Mouse (Mus musculus): ENCODE results near the gene Zbtb16.

Zbtb16 gene

GRCm38 (mm10) chr9:48740732-48741255, 95.2 kb downstream of the Zbtb16 start:
- CTCF ChIA-PET, result no interaction called here
- POLR2A ChIA-PET, result interaction anchor here in 2 of 4 experiments (0.7 kb wide), 2 partner anchors 57 to 415 kb away, joined by 5 to 8 read pairs; no protein-coding TSS in a partner anchor

- ChIA-PET POLR2A (interaction anchor here in 1 of 4 experiments (0.7 kb wide), 1 partner anchor 414 kb away, joined by 5 read pairs; no protein-coding TSS in a partner anchor), CTCF (no interaction called here)
Observed at GRCm38 (mm10) chr9:48740098-48740505, 95.9 kb downstream of the Zbtb16 start.

- POLR2A ChIA-PET, result no interaction called here
- CTCF ChIA-PET, result interaction anchor here in 1 of 4 experiments (0.6 kb wide), 1 partner anchor 845 kb away, joined by 3 read pairs; no protein-coding TSS in a partner anchor
Observed at GRCm38 (mm10) chr9:48738795-48739476, 97.1 kb downstream of the Zbtb16 start.

DNA sequence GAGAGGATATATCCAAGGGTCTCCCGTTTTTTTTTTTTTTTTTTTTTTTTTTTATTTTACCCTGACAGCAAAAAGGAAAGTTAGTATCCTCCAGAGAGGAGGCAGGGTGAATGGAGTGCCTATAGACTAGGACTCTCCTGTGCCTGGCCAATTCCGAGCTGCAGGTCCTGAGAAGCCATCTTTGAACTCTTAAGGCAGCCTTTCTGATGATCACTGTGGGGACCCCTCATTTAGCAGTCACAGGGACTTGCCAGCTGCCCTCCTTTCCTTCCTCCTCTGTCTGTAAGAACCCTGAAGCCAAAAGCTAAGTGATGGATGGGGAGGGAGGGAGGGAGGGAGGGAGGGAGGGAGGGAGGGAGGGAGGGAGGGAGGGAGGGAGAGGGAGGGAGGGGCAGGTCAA, 98.1 kb downstream of the Zbtb16 start:
- POLR2A ChIA-PET, result interaction anchor here in 1 of 4 experiments (0.7 kb wide), 1 partner anchor 132 kb away, joined by 3 read pairs; no protein-coding TSS in a partner anchor
- CTCF ChIA-PET, result interaction anchor here in 2 of 4 experiments (0.6 to 0.7 kb wide), 2 partner anchors 92 to 1520 kb away, joined by 3 to 15 read pairs; no protein-coding TSS in a partner anchor

DNA sequence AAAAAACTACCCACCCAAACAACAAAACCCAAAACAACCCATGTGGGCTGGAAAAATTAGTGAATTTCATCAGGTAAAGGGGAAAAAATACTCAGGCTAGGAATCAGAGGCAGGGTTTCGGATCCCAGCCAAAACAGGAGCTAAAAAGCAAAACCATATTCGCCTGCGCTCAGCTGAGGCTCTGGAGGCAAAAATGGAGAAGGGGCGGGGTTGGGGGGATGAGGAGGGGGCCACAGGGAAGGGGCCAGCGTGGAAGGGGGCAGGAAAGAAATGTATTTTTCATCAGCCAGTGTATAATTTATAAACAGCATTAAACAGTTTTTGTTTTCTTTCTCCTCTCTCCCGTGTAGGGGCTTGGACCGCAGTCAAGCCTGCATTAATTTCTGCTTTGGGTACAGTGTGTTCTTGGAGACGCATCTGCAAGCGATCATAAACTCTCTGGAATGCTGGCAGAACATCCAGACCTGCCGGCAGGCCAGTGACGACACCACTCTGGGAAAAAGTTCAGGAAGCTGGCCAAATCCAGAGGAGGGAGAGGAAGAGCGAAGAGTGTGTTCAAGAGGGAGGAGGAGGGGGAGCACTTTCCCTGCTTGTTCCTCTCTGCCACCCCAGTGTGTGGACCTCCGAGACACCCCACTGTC, 98.7 kb downstream of the Zbtb16 start:
- ChIA-PET POLR2A (interaction anchor here in 2 of 4 experiments (0.7 kb wide), 2 partner anchors 83 to 224 kb away, joined by 3 to 6 read pairs; no protein-coding TSS in a partner anchor), CTCF (interaction anchor here in 1 of 4 experiments (0.7 kb wide), 1 partner anchor 560 kb away, joined by 4 read pairs; no protein-coding TSS in a partner anchor)

DNA sequence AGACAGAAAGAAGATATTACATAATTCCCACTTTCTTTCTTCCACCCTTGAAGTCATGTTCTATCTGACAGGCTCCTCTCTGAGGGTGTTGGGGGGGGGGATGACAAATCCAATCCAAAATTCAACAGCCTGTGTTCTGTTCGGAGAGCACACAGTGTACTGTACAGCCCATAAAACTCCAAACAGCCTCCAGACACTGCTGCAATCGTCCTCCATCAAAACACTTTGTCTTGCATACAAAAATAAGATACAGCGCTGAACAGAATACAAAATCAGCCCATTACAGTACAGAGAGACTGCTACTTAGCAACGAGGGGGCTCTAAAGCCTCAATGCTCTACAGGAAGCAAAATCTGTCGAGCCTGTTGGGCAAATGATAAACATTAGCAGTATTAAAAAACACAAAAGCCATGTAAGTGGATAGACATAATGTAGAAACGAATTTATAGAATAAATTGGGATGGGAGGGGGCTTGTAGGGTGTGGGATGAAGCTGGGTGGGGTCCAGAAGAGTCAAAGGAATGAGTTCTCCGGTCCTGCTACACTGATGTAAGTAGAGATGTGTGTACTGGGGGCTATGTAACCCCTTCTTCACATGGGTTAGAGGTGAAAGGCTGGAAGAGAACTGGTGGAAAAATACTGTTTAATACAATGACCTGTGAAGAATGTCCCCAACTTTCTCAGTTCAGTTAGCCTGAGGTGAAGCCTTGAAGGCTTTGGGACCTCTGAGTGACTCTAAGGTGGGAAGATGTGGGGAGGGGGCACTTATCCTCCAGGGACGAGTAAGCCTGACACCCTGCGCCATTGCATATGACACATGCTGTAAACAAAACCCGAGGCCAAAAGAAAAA, 99.4 kb downstream of the Zbtb16 start:
- POLR2A ChIA-PET, result interaction anchor here in 2 of 4 experiments (0.7 kb wide), 2 partner anchors 82 to 225 kb away, joined by 3 to 6 read pairs; no protein-coding TSS in a partner anchor
- CTCF ChIA-PET, result interaction anchor here in 1 of 4 experiments (0.7 kb wide), 1 partner anchor 559 kb away, joined by 4 read pairs; no protein-coding TSS in a partner anchor

- ChIA-PET POLR2A (interaction anchor here in 1 of 4 experiments (1.0 kb wide), 1 partner anchor 37 kb away, joined by 3 read pairs; no protein-coding TSS in a partner anchor), CTCF (no interaction called here)
Observed at GRCm38 (mm10) chr9:48735466-48736312, 100.3 kb downstream of the Zbtb16 start.

DNA sequence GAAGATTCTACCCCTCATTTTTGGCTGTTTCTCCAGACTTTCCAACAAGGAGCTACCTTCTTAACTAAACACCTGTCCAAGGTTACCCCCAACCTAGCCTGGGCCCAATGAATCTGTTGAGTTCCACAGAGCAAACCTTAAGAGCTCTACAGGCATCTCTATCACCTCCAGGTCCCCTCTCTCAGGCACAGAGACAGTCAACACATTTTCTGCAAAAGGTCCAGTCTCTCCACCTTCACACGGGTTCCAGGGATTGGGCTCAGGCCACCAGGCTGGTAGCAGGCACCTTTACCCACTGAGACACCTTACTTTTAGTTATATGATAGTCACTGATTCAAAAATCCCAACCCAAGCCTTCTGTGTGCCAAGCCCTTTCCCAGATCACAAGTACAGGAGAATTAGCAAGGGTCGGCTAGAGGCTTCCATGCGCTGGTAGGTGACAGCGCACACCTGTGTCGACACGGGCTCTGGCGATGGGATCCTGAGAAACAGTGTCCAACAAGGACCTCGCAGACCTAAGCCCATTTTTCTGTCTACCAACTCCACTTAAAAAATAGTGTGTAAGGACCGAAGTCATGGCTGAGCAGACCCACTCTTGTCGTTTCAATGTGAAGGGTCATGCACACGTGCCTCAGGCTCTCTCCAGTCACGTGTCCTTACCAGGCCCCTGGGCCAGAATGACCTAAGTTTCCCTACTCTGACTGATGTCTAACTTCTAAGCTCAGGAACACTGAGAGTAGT, 101.1 kb downstream of the Zbtb16 start:
- CTCF ChIA-PET, result no interaction called here
- POLR2A ChIA-PET, result interaction anchor here in 2 of 4 experiments (0.7 to 1.0 kb wide), 2 partner anchors 38 to 528 kb away, joined by 3 to 5 read pairs; no protein-coding TSS in a partner anchor

DNA sequence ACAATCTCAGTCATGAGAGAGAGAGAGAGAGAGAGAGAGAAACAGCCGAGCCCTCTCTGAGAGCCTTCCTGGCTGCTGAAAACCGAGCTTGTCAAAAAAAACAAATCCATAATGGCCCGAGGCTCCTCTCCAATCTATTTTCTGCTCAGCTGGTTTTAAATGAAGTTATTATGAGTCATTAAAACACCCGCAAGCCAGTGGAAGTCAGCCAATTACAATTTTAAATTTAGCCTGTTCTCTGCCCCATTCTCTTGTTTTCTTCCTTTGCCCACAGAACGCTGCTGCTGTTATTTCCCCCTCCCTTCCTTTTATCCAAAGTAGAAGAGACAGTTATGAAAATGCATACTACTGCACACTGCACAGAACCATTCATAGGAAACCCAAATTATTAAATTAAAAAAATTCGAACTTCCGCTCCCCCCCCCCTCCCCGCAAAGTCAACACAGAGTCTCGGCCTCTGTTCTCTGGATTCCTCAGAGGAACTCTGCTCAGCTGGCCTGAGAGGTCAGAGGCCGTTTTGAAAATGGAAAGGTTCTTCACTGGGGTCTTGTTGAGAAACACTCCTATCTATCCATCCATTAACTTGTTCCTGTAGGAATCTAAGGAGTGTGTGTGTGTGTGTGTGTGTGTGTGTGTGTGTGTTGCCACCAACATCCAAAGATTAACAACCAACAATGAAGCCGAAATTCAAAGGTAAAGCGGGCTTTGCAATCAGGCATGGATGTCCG, 102.0 kb downstream of the Zbtb16 start:
- ChIA-PET CTCF (no interaction called here), POLR2A (interaction anchor here in 1 of 4 experiments (0.7 kb wide), 1 partner anchor 529 kb away, joined by 5 read pairs; no protein-coding TSS in a partner anchor)

GRCm38 (mm10) chr9:48733083-48733482, 102.9 kb downstream of the Zbtb16 start:
- ChIA-PET CTCF (no interaction called here), POLR2A (no interaction called here)

DNA sequence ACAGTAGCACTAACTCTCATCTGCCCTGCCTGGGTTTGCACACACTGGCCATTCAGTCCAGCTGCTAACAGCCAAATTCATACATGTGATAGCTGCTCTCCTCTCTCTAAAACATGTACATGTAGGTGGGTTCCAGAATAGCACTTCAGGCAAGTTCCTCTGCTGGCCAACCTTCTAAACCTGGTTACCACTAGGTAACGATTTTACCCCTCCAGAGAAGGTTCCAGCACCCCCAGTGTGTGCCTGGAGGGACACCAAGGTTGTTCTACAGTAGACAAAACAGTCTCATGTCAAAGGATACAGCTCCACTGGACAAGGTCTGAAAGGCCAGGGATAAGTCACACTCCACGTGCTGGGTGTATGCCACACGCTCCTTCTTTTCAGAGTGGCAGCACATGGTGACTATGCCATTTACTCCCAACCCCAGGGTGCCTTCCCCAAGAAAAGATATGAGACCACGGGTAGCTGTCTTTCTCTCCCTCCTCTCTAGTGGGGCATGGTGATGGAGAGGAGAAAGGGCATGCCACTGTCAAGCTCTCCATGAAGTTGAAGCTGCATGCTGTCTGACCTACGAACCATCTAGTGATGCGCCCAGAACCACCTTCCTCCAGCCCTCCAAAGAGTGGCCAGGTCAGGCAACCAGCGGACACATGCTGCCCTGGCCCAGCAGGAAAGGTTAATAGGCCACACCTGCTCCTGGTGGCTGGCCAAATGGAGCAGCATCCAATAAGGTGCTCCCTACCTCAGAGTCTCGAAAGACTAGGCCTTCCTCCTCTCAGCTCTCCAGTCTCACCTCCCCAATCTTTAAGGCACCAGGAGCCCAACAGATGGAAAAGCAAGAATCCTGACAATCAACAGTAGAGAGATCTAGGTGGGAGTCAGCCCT, 104.1 kb downstream of the Zbtb16 start:
- POLR2A ChIA-PET, result no interaction called here

GRCm38 (mm10) chr9:48730446-48730979, 105.5 kb downstream of the Zbtb16 start:
- POLR2A ChIA-PET, result no interaction called here

More for the DNA sequence above, 104.1 kb downstream of the Zbtb16 start:
- CTCF ChIA-PET, result no interaction called here

DNA sequence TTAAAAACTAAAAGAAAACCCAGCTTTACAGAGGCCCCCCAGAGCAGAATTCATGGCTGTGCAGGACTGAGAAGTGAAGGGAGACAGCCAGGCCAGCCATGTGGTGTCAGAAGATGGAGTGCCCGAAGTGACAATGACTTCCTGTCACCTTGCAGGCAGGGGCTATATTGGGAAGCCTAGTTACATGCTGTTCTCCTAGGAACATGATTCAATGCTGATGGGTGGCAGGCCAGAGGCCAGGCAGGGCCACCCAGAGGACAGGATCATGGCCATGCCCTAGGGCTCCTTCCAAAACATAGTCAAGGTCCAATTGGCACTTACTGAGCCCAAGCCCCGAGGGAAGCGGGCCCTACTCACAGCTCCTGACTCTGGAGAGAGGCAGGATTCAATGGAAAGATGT, 106.6 kb downstream of the Zbtb16 start:
- ChIA-PET POLR2A (no interaction called here), CTCF (no interaction called here)

More at GRCm38 (mm10) chr9:48730446-48730979, 105.5 kb downstream of the Zbtb16 start:
- CTCF ChIA-PET, result no interaction called here

DNA sequence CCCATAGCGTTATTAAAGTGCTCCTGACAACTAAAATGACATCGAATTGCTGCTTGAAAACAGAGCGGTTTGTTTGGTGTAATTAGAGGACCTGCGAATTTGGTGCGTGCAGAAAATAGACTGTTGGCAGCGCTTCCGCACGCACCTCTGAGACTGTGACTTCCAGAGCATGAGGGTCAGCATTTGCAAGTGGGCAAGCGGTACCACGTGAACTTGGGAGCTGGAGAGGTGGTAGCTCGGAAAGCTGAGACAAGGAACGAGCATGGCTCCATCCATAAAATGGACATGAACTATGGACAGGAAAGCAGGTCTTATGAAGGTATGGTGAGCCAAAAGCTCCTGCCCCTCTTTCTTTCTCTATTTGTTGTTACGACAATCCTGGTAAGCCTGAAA, 107.3 kb downstream of the Zbtb16 start:
- POLR2A ChIA-PET, result no interaction called here
- CTCF ChIA-PET, result no interaction called here

- POLR2A ChIA-PET, result no interaction called here
- CTCF ChIA-PET, result no interaction called here
Observed at GRCm38 (mm10) chr9:48728083-48728730, 107.8 kb downstream of the Zbtb16 start.

All from embryonic stem cell, embryonic (primary cell).